Mouse (Mus musculus) cortical plate, adult 2 months (tissue): Measurements from ENCODE around the gene Kiss1. TPM values are rescaled to one million over a fixed set of nuclear protein-coding genes. Genes with fewer than 3 reads are reported as not detected.
"Not testable (repeated sequence)": the region's sequence is repeated elsewhere in the genome, so short reads cannot be mapped to it uniquely, and the experiment has no call there.

Experiments
- H3K27ac ChIP-seq: fragments of 200-500 bp; 2 replicates; pipeline ENCODE4 v1.5.1; 2012; ENCODE audit warnings: low read length, control low read depth, inconsistent platforms; ENCODE audit not compliant: insufficient read depth
- H3K4me1 ChIP-seq: fragments of 200-500 bp; 2 replicates; pipeline ENCODE4 v1.6.1; 2011; ENCODE audit warnings: low read length; ENCODE audit not compliant: control insufficient read depth, insufficient read depth
- H3K4me3 ChIP-seq: fragments of 200-500 bp; 2 replicates; pipeline ENCODE4 v1.5.1; 2011; ENCODE audit warnings: mild to moderate bottlenecking, low read length, control low read depth; ENCODE audit not compliant: insufficient read depth
- CTCF ChIP-seq: fragments of 200-500 bp; IDR thresholded peaks from 2 replicates; pipeline ENCODE4 v1.5.1; 2011; ENCODE audit warnings: mild to moderate bottlenecking, control low read depth, low read length; ENCODE audit not compliant: insufficient read depth; ENCODE audit errors: extremely low read depth
- POLR2A ChIP-seq: fragments of 200-500 bp; IDR thresholded peaks from 2 replicates; pipeline ENCODE4 v1.6.1; 2011; ENCODE audit warnings: mild to moderate bottlenecking, low read length, control low read depth; ENCODE audit not compliant: insufficient read depth; ENCODE audit errors: extremely low read depth
- polyA plus RNA-seq: library from polyadenylated mRNA; depleted of rRNA; stranded (reverse); fragments of >200 nt; gene quantifications from 2 replicates; pipeline ENCODE4 v1.2.3, GENCODE M21; 2012

Gene Kiss1
- polyA plus RNA-seq, 1 experiment: not detected

DNA sequence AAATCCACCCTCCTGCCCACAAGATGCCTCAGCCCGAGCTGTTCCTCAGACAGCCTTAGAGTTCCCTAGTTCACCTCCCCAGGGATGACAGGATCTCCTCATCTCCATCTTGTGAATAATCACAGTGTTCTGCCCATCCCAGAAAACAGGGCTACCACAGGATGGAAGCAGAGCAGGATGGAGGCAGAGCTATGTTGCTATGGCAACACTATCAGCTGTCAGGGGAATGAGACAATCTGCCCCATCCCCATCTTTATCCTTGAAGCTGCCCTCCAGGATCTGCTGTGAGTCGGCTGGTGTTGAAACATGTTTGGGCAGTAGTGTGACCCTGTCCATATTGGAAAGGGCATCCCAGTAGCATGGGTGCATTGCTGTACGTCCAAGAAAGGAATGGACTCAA lies 9.5 kb downstream of the Kiss1 start:
- Histone ChIP-seq H3K4me3 (no peak overlapping the region), H3K4me1 (peaks cover 11% of the 10 kb centered on the region), H3K27ac (no peak overlapping the region)
- no peak for TF ChIP-seq POLR2A

DNA sequence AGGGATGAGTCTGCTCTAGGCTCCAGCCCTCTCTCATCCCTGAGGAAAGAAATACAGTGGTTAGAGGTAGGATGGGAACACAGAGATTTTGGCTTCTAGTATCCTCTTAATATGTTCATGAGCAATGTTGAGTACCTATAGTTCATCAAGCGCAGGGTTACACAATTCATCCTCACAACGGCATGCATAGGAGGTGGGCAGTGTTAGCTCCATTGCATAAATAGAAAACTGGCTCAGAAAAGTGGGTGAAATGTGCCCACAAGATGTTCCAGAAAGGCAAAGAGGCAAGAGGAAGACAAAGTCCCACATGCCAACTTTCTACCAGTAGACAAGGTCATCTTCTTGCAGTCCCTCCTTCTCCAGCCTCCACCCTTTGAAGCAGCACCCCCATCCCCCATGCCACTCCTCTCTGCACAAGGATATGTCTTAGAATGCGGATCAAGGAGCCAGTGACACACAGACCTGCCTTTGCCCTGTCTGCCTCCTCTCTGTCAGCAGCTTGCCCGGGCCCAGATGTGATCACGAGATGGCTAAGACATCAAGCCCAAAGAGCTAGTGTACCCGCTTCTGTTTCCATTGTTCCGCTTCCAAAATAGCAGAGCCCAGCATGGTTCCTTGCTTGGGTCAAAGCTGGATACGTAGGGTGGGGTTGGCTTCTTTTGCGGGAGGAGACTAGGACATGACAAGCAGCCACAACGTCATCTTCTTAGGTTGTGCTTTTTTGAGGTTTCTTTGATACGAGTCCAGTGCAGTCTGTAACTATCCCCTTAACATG lies 11.2 kb downstream of the Kiss1 start:
- peak overlapping the region; percentile 82 for H3K27ac ChIP-seq
- TF ChIP-seq CTCF (no peak), POLR2A (no peak)
- peaks cover 11% of the 10 kb centered on the region for H3K4me1 ChIP-seq
- no peak overlapping the region for H3K4me3 ChIP-seq

DNA sequence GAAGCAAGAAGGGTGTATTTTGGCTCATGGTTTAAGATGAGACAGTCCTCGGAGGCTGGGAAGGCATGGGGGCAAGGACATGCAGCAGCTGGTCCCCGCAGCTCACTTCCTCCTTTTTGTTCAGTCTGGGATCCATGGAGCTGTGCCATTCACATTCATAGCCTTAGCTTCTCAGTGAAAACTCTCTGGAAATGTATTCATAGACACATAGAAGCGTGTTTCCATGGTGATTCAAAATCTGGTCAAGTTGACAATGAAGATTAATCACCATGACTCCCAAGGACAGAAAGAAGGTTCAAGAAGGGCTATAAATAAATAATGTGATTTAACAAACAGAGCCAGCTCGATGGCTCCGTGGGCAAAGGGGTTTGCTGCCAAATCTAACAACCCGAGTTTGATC lies 12.3 kb downstream of the Kiss1 start:
- Histone ChIP-seq H3K27ac (no peak overlapping the region), H3K4me3 (no peak overlapping the region), H3K4me1 (peaks cover 11% of the 10 kb centered on the region)
- TF ChIP-seq CTCF (no peak), POLR2A (no peak)

DNA sequence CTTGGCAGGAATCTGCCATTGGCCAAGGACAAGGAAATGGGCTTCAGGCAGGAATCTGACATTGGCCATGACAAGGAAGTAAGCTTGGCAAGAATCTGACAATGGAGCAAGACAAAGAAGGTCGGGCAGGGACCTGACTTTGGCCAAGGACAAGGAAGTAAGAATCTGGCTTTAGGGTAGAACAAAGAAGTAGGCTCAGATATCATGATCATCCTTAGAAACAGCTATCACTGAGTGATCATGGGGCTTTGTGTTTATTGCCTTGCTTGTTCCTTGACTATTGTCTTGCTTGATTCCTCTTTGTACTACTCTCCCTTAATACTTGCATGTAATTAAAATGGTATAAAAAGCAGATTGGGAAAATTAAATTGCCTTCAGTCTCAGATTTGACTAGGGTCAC lies 18.7 kb downstream of the Kiss1 start:
- H3K4me1 ChIP-seq, H3K27ac ChIP-seq, H3K4me3 ChIP-seq: not testable (repeated sequence)

DNA sequence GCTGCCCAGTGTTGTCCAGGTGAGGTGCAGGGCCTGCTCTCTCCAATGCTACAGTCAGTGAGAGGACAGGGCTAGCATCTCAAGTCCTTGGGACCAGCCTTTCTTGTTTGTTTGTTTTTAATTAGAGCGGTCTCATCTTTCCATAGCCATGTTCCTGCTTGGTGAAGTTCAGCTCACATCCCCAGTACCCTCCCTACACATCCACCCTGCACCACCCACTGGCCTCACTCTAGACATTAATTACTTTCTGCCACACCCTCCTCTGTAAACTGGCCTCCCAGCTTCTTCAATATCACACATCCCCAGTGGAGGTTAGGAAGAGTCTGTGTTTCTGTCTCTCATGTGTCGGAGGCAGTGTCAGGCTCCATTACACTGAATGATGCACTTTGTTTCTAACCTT lies 22.7 kb downstream of the Kiss1 start:
- Histone ChIP-seq H3K4me3 (no peak overlapping the region), H3K27ac (no peak overlapping the region), H3K4me1 (no peaks in the 10 kb centered on the region)
- no peak for TF ChIP-seq CTCF
- TF ChIP-seq POLR2A: no peak

DNA sequence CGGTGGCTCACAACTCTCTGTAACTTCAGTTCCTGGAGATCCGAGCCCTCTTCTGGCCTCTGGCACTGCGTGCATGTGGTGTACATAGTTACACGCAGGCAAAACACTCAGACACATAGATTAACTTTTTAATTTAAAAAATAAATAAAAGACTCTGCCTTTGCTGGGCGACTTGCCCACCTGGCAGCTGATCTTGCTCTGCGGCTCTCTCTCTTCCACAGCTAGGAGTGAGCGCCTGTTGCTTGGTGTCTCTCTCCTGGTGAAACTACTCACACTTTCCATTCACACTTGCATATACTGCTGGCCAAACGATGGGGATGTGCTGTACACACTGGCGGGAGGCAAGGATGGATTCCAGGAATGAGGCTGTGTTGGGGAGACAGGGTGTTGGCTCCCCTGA lies 24.9 kb downstream of the Kiss1 start:
- no peak for TF ChIP-seq POLR2A
- no peak for TF ChIP-seq CTCF
- Histone ChIP-seq H3K27ac (no peak overlapping the region), H3K4me3 (no peak overlapping the region), H3K4me1 (no peaks in the 10 kb centered on the region)

DNA sequence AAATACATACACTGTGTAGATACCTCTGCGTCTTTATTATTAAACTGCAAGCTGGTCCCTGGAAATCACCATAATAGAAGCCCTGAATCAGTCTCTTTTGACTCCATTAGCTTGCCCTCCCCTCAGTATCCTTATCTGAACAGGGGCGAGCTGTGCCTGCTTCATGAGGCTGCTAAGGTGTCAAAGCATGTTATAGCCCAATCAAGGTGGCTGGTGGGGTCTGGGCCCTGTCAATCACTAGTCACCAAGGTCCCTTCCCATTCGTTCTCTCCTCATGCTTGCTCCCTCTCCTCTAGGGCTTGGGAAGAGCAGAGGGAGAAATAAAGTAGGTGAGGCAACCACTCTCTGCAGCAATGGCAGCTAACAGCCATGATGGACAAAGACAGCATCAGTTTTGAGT lies 25.6 kb downstream of the Kiss1 start:
- H3K27ac ChIP-seq: no peak overlapping the region
- H3K4me3 ChIP-seq: no peak overlapping the region
- TF ChIP-seq POLR2A (no peak), CTCF (no peak)
- H3K4me1 ChIP-seq: no peaks in the 10 kb centered on the region

DNA sequence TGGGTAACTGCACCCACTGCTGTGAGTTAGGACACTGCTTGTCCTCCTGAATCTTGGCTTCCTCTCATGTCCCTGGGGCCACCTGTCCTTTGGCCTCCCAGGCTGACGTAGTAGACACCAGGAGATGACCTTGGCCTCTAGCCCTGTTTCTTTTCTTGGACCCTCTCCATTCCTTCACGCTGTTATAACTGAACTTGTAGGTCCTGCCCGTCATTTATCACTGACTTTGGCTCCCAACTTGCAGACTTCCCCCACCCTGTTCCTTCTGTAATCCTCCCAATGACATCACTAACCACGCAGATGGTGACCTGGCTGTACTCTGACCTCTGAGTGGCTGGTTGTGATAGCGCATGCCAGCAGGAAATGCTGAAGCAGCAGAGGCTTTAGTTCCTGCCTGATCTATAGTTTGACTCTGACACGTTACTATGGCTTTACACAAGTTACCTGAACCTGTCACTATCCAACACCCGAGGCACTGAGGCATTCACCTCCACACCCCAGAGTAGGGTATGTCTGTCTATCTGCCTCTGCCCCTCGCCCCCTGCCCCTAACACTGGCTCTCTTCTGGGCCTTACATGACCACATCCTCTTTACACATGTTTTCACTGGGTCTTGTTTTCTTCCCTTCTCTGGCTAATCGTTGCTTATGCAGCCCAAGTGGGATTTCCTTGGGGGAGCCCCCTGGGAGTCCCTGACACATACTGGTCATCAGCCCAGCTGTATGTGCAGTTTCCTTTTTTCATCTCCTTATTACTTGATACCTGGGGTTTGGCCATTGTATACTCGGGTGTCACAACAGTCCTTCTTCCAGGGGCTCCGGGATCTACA lies 26.2 kb downstream of the Kiss1 start:
- TF ChIP-seq POLR2A: no peak
- no peak for TF ChIP-seq CTCF
- H3K4me3 ChIP-seq: no peak overlapping the region
- H3K4me1 ChIP-seq: no peaks in the 10 kb centered on the region
- H3K27ac ChIP-seq: no peak overlapping the region

DNA sequence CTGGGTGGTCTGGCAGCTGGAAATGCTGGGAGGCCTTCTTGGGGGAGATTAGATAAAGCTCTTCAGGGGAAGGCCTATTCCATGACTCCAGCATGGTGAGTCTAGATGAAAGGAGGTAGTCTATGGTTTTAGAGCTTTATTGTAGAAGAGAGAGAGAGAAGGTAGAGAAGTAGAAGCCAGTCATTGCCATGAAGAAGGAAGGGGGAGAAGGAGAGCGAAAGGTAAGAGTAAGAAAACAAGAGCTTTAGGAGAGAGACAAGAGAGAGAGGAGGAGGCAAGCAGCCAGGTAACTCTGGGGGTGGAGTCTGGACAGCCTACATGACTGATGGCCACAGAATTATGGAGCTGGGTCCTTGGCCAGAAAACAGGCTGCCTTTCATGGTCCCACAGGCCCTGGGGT lies 28.5 kb downstream of the Kiss1 start, which contains the start of gene Ren1:
Ren1 (plus strand) TSS at position 301 of the 400 bp plus-strand sequence.
- TF ChIP-seq CTCF (no peak), POLR2A (no peak)
- Histone ChIP-seq H3K4me1 (no peaks in the 10 kb centered on the region), H3K27ac (no peak within 1 kb of the TSS), H3K4me3 (no peak within 1 kb of the TSS)

DNA sequence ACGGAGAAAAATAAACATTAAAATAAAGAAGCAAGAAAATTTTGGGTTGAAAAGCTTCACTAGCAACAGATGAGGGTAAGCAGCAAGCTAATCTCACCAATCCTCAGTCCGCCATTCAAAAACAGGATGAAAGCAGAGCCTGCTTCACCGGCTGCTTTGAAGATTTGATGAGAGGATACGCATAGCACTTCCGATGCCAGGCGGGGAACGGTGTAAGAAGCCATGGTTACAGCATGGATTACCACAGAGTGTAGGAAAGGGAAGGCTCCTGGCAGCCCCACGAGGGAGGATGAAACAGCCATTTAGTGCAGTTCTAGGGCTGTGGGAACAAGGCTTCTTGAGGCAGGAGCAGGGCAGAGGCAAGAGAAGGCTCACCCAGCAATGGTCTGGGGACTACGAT lies 30.1 kb downstream of the Kiss1 start:
- no peak overlapping the region for H3K4me3 ChIP-seq
- TF ChIP-seq CTCF (no peak), POLR2A (no peak)
- no peak overlapping the region for H3K27ac ChIP-seq
- H3K4me1 ChIP-seq: no peaks in the 10 kb centered on the region
